Mouse (Mus musculus) kidney, postnatal 25 days (tissue): ENCODE results near the gene Dnm3.

Experiments used
- DNase-seq, 2 experiments: peaks; one replicate each; pipeline ENCODE4 v3.0.0; 2021; ENCODE audit warnings: mixed read lengths in 2 of 2

The Dnm3 gene

DNA sequence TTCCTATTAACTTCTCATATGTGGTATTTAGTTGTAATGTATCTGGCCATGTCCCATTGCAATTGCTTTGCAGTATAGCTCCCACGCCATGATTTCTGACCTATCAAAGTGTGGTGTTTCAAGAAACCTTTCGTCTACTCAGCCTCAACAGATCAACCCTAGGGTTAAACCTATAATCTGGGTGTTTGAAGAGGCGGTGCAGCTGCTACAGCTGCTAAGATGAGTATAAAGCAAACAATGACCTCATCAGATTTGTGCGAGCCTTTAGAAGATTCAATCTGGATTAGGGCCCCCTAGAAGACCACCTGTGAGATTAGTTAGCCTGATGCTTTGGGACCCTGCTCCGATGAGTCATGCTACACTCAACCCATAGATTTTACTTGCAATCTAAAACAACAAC, 321.0 kb downstream of the Dnm3 start:
- no peak for DNase-seq

DNA sequence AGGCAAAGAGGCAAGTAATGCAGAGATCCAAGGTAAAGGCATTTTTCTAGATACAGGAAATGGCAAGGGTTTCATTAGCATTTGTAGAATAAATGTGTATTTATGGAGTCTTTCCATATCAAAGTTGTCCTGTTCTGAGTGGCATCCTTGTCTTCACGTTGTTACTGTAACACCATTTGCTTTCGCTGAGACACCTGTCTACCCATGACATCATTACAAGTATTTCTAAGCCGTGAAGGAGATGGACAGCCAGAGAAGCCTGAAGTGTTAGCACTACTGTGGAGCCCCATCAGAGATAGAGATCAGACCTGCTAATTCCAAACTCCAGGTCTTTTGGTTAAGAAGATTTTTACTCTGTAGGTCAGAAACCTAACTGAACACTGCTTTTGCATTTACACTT, 322.3 kb downstream of the Dnm3 start:
- DNase-seq, result no peak

DNA sequence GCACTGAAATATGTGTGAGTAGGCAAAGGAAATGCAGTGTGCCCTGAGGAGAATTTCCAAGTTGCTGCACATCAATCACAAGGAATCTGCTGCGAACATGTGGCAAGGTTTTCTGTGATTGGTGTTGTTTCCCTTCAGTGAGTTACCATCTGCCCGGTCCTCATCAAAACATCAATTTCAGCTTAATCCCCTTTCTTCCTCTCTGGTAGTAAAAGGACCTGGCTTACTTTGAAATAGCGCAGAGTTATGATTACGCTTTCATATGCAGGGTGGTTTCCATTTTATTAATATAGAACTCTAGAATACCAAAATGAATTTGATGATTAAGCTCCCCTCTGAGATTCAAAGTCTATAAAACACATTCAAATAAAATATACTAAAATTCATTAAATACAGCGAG, 324.7 kb downstream of the Dnm3 start:
- DNase-seq, result no peak

DNA sequence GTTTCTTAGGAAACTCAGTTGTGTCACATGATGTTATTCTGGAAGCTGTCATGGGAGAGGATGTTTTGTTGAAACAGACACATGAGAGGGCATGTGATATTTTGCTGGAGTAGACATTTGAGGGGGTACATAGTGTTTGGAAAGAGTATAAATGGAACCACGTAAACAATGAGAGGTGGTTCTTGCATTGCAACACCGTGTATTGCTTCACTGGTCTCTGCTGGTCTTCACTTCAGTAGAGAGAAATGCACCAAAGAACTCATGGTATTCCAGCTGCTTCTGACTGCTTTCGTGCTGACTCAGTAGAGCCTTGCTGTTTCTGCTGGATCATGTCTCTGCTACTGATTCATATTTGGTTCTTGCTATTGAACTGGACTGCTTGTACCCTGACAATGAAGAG, 328.1 kb downstream of the Dnm3 start:
- no peak for DNase-seq

DNA sequence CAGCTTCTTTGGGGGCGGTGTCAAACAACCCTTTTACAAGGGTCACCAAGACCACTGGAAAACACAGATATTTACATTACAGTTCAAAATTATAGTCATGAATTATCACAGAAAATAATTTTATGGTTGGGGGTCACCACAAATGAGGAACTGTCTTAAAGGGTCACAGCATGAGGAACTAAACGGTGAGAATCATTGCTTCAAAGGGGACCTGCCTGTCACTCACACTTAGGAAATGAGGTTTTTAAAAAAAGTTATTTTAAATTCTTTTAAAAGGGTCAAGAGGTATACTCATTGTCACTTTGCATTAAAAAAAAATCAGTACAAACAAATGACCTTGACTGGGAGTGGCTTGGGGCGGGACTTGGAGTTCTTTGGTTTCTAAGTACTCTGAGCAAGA, 330.3 kb downstream of the Dnm3 start:
- DNase-seq, result no peak

DNA sequence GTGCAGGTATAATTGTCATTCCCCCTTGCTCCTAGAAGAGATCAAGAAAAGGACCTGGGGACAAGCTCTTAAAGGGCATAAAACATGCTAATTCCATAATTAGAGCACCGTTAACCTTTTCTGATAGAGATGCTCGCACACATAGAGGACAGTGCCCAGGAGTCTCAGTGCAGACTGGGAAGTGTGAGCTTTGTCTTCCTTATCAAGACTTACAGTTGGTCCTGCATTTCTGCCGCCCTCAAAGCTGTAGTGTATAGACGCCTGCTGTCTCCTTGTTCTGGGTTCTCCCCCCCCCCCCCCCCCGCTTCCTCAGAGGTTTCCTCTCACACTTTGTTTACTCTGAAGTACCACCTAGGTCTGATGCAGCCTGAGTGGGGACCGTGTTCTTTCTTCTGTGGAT, 332.1 kb downstream of the Dnm3 start:
- no peak for DNase-seq

DNA sequence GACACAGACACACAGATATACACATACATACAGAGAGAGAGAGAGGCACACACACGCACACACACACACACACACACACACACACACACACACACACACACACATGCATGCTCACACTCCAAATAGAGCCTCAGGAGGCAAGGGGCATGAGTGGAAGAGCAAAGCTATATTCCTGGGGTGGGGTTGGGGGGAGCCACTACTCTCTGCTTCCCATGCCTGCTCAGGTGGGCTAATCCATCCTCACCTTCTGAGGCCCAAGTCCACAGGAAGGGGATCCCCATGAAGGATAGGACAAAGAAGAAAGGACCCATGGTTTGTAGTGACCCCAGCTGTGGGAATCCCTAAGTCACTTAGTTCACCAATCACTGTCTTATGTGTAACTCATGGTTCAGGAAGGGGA, 332.8 kb downstream of the Dnm3 start:
- DNase-seq, result no peak

DNA sequence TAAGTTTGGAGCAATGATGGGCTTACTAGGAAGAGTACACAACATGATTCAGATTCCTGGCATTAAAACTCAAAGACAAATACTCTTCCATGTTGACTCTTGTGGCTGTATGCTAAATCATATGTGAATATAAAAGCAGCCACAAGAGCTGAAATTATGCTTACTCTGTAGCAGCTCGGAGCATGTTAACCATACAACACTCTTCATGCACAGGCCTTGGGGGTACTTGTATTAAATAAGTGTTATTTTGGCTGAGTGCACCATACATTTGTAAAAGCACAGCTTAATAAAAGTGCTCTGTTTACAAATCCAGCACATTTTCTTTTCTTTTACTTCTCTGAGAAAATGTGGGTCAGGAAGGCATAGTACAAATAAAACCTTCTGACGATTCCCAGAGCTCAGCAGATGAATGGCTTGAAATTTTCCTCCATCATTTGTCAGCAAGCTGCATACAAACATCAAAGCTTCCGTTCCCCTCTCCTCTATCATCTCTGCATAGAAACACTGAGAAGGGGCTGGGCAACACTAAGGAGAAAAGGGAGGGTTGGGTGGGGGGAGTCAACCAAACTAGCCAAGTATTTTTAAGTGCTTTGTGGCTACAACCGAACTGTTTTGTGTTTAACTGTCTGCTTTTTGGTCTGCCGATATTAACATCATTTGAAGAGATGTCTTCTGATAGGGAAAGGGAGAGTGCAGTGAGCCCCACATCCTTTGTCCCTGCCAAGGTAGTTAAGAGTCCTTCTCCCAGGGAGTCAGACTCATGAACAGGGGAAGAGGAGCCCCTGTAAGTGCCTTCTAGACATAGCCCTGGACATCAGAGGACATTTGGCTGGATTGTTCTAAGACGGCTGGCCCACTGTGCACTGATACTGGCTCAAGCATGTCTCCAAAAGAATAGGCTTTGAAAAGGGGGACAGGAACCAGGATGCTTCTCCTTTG, 333.6 kb downstream of the Dnm3 start:
- DNase-seq, result no peak

DNA sequence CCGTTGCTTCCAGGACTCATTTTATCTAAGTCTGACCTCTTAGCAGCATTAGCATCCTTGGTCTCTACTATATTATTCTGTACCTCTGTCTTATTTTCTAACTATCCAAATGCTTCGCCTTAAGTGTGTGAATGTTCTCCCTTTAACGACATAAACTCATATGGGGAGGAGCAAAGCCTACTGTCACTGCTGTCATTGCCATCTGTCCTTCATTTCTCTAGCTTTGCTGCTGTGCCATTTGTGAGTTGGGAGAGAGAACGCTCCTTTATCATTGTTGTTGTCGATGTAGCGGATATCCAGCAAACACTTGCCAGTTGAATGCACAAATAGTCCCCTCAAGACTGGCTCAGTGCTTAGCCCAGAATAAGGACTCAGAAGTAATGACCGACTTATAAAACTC, 335.5 kb downstream of the Dnm3 start:
- DNase-seq, result no peak

DNA sequence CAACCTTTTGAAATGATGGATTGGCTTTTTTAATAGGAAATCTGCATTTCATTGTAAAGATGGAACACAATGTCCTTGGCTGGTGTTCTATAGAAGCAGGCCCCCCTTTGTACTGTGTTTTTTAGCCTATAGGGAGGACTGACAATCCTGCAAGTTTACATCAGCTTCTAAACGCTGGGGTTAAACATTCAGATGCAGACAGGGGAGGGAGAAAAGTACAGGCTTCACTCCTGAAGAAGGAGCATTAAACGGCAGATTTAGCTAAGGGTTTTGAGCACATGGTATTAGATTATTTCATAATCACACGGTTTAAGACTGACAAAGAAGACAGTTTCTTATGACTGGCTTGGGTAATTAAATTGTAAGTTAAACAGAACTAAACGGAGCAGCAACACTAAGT, 341.5 kb downstream of the Dnm3 start:
- DNase-seq, result no peak

DNA sequence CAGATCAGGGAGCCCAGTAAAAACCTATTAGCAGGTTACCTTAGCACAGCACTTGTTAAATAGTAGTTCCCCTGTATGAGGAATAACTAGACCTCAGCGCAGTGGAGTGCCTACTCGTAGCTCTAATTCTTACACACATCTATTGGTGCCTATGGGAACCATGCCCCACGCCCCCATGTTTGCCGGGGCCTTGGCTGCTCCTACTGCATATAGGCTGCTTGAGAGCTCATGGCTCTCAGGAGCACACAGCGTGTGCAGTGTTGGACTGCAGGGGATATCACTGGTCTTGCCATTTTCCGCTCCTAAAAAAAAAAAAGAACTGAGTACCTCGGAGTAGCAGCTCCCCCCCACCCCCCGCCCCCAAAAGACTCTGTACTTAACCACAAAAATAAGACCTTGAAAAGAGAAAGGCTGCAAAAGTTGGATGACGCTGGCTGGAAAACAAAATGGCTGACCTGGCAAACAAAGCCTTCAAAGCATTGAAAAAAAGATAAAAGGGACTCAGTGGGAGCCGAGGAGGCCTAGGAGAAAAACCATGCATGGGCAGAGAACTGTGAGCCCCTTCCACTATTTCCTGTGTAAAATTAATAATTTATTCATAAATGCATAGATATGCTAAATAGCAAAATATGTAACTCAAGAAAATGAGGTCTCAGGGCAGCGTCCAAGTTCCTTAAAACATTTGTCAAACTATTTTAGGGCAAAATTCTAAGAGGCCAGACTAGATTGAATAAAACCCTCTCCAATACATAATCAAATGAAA, 342.2 kb downstream of the Dnm3 start:
- DNase-seq, result no peak

DNA sequence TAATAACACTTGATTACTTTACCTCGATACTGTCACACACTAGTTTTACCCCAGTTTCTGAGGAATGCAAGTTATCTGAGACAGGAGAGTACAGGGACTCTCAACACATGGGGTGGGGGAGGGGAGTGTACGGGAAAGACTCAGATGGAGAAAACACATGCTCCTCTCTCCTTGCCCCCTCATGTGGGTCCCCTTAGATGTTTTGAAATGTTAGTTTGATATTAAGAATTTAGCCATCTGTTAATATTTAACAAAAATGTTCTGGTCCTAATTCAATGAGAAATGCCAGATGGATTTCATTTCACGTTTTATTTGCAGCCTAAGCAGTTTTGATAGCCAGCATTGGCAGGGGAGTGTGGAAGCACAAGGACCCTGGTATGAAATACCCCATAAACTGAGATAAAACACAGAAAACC, 343.2 kb downstream of the Dnm3 start:
- no peak for DNase-seq

DNA sequence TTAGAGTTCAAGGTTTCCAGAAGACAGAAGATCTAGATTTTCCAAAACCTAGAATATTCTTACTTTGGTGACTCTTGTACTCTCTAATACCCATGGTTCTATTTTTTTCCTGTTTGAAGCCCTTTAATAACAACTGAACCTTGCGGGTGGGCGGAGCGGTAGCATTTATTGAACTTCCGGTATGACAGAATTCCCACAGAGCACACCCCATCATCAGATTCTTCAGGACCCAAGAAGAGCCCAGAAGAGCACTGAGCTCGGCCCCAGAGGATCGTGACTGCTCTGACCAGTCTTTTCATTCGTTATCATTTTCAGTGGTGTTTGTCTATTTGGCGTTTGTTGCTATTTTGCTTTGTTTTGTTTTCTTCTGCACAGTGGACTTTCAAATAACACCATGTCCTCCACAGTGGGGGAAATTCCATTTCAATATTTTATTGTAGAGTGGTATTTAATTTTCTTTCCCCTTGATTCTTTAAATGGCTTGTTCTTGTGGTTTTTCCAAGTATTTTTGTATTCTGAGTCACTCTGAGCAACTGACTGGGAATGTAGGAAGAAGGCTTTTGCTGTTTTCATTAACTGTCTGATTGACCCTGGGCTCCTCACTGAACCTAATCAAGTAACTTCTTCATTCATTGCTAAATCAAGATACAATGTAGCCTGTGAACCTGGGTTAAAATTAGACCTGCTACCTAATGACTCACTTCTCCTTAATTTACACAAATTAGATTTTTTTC, 344.8 kb downstream of the Dnm3 start:
- DNase-seq, result no peak

DNA sequence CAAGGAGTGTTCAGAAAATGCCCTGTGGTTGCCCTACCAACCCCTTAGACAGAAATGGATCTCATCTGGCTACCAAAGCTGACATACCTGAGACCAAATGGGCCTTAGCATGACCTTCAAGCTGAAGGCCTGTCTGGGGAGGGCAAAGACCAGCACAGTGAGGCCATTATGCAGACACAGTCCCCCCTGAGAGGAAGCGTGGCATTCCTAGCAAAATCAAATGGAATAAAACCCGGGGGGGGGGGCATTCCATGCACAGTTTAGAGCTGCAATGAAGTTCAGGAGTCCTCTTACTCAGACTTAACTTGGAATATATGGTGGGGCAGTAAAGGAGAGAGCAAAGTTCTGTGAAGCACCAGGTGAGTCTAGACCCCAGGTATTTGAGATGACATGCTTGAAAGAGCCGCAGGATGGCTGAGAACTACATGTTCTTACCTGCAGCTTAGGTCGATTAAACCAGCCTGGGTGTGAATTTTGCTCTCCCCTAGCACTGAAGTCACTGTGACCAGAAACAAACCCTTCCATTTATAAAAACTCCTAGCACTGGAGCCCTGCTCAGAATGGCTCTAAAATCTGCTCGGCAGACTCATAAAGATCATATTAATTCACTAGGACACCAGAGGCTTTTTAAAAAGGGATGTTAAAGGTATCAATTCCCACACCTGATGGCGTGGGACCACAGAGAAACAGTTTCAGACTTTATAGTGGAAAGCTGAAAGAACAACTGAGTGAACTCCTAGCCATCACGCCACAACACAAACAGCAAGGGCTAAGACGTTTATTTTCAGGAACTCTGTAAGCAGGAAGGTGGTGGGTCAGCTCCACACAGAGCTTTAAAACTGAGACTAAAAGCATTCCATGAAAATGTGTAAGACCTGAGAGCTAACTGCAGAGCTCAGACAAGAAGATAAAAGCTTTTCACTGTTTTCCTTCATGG, 350.7 kb downstream of the Dnm3 start:
- no peak for DNase-seq

DNA sequence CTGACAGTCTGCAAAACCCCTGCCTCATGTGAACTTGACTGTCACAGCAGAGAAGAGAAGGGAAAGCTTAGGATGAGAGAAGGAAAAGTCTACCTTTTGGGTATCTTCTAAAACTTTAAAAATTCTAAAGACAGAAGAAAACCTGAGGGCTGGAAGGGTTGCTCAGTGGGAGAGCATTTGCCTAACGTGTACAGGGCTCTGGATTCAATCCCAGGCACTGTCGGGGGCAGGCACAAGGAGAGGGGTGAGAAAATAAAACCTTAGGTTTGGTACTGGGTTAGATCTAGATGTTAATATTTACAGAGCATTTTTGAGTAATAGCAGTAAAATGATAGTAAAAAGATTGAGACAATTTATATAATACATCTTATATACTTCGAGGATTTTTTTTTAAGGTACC, 353.4 kb downstream of the Dnm3 start:
- DNase-seq, result no peak

DNA sequence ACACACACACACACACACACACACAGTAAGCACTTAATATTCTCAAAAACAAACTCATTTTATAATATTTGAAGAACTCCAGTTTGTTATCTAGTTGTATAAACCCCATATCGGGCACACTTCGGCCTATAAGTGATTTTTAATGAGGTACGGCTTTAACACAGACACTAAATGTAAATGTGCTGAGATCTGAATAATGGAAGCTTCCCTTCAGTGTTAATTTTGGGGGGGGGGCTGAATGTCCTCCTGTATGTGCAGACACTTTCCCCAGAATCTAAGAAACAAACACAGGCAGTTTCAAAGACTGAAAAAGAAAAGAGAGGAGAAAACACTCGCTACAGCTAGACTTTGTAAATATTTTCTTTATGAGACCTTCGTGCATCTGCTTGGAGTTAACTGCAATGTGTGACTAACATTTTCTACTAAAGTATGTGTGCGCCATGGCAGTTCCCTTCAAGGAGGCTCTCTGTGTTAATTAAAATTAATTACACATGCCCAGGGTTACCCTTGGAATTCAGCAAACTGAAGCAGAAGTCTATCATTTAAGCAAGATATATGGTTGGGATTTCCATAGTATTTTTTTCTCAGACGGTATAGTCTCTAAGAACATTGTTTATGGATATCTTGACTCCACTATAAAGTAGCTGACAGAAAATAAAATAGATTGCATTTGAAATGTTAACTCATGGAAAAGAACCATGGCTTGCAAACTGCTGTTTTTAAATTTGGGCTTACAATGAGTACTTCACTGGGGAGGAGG, 356.2 kb downstream of the Dnm3 start:
- DNase-seq, result no peak

DNA sequence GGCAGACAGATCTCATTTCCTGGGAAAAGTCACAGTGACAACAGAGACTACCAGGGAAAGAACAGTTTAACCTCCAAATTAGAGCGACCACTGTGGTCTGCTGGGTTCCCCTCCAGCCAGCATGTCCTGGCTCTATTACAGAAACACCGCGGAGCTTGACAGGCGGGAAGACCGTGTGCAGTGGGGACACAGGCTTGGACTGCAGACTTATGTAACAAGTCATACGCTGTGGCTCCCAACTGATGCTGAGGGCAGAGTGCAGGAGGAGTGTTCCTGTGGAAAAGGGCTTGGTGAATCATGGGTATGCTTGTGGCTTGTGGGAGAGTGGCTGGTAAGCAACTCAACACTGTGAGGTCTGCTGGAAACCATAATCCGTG, 368.4 kb downstream of the Dnm3 start:
- peak; percentile 20 to 86 for DNase-seq

DNA sequence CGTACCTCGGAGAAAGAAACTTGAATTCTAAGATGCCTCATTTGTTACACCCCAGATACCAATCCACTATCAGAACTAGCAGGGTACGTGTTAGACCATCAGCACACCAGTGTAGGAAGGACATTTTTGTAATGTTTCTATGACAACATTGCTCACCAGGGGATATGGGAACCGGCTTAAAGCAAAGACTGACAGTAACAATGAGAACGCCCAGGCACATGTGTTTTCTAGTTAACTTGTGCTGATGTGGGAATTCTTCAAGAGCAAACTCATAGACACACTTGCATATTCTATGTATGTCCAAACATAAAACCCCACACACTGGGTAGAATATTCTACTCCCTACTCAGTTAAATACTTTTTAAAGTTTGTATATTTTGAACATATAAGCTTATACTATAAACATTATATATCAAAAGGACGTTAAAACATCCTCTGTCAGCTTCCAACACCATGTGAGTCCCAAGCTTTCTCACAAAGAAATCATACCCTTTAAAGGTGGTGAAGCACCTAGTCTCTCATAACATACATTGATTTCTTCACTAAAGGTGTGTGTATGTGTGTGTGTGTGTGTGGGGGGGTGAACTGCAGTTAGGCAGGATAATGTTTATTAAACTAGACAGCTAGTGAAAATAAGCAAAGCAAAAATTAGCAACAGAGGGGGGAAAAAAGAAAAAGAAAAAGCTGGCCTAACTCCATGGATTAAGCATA, 369.0 kb downstream of the Dnm3 start:
- no peak for DNase-seq

DNA sequence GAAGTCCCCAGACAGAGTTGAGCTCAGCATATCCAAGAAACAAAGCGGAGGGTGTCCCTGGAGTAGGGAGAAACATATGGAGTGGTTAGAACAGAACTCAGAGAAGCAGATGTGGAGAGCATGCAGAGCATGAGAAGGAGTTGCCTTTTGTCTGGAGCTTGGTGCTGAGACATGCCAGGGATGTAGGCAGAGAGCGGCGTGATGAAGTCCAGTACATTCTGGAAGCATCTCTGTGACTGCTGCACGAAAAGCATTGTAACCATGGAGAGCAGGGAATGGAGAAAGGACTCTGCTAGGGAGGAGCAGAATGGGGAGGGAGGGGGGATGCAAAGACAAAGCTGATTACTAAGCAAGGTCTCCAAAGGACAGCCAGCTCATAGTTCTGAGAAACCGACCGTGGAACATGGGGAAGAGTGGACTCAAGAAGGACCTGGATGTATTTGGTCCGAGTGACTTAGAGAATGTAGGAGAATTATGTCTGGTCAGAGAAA, 369.6 kb downstream of the Dnm3 start:
- DNase-seq, result no peak

DNA sequence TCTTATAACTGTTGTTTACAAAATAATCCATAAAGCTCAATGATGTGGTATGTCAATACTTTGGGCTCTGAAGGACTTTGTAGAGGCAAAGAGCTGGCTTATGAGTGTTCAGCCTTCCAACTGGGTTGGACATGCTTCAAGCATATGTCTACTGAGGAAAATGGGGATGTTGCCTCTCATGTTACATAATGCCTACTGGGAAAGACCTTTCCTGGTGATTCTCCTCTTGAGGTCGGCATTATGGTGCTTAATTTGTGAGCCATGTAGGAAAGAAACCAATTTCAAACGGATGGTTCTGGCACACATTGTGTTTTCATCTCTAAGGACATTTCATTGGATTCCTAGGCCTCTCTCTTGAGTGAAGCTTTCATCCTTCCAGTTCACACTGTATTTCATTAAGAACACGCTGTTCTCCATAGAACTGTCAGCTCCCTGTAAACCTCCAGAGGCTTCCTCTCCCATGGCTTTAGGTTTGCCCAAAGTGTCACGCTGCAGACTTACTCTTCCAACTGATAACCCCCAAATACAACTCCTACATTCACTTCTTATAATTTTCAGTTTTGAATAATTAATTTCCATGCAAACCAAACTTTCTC, 370.7 kb downstream of the Dnm3 start:
- DNase-seq, result no peak
